Mouse (Mus musculus) cortical plate, adult 2 months (tissue): ENCODE data around the gene Dnmt3a. TPM values are rescaled to one million over a fixed set of nuclear protein-coding genes. Genes with fewer than 3 reads are reported as not detected.

Source experiments
- H3K27ac ChIP-seq: fragments of 200-500 bp; 2 replicates; pipeline ENCODE4 v1.5.1; 2012; ENCODE audit warnings: low read length, control low read depth, inconsistent platforms; ENCODE audit not compliant: insufficient read depth
- H3K4me1 ChIP-seq: fragments of 200-500 bp; 2 replicates; pipeline ENCODE4 v1.6.1; 2011; ENCODE audit warnings: low read length; ENCODE audit not compliant: control insufficient read depth, insufficient read depth
- H3K4me3 ChIP-seq: fragments of 200-500 bp; 2 replicates; pipeline ENCODE4 v1.5.1; 2011; ENCODE audit warnings: mild to moderate bottlenecking, low read length, control low read depth; ENCODE audit not compliant: insufficient read depth
- CTCF ChIP-seq: fragments of 200-500 bp; IDR thresholded peaks from 2 replicates; pipeline ENCODE4 v1.5.1; 2011; ENCODE audit warnings: mild to moderate bottlenecking, control low read depth, low read length; ENCODE audit not compliant: insufficient read depth; ENCODE audit errors: extremely low read depth
- POLR2A ChIP-seq: fragments of 200-500 bp; IDR thresholded peaks from 2 replicates; pipeline ENCODE4 v1.6.1; 2011; ENCODE audit warnings: mild to moderate bottlenecking, low read length, control low read depth; ENCODE audit not compliant: insufficient read depth; ENCODE audit errors: extremely low read depth
- polyA plus RNA-seq: library from polyadenylated mRNA; depleted of rRNA; stranded (reverse); fragments of >200 nt; gene quantifications from 2 replicates; pipeline ENCODE4 v1.2.3, GENCODE M21; 2012

Gene Dnmt3a
- polyA plus RNA-seq, 1 experiment, result 38.3 TPM

DNA sequence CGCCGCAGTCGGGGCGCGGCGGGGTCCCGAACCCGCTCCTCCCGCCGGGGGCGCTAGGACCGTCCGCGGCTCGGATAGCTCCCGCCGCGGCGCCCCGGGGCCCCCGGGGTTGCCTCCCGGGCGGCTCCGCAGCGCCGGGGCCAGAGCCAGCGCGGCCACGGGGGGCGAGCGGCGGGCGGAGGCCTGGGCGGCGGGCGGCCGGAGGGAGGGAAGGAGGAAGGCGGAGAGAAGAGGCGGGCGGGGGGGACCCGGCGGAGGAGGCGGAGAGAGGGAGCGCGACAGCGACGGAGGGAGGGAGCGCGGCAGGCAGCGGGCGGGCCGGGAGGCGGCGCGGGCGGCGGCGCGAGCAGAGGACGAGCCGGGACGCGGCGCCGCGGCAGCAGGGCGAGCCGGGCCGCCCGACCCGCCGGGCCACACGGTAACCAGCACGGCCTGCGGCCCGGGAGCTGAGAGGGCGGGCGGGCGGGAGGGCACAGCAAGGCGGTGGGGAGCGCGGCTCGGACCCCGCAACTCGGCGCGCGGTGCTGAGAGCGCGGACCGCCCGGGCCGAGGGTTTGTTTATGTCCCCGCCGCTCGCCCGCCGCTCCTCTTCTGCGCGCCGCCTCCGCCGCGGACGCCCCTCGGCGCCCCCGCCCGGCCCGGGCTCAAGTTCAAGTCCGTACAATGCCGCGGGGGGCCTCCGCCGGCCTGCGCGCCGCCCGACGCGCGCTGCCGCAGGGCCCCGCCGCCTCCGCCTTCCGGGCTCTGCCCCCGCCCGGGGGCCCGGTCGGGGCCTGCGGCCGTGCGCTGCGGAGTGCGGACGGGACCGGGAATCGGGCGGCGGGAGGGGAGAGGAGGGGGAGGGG, 1.1 kb downstream of the Dnmt3a start:
- Histone ChIP-seq H3K4me1 (peaks cover 15% of the 10 kb centered on the region), H3K4me3 (peak overlapping the region; percentile 91), H3K27ac (peak overlapping the region; percentile 98)
- TF ChIP-seq CTCF, result no peak
- no peak for TF ChIP-seq POLR2A

GRCm38 (mm10) chr12:3807548-3808395, 2.0 kb downstream of the Dnmt3a start:
- H3K4me3 ChIP-seq, result peak overlapping the region; percentile 91
- H3K4me1 ChIP-seq, result peaks cover 17% of the 10 kb centered on the region
- TF ChIP-seq POLR2A, result no peak
- no peak for TF ChIP-seq CTCF
- peak overlapping the region; percentile 98 for H3K27ac ChIP-seq

GRCm38 (mm10) chr12:3808396-3808981, 2.7 kb downstream of the Dnmt3a start:
- peak overlapping the region; percentile 53; the same call in 1 of the 2 replicates for H3K27ac ChIP-seq
- peaks cover 17% of the 10 kb centered on the region for H3K4me1 ChIP-seq
- peak overlapping the region; percentile 91 for H3K4me3 ChIP-seq
- TF ChIP-seq POLR2A (peak; percentile 5; the same call in 1 of the 2 replicates), CTCF (no peak)

GRCm38 (mm10) chr12:3809520-3810180, 3.8 kb downstream of the Dnmt3a start:
- no peak overlapping the region for H3K27ac ChIP-seq
- H3K4me1 ChIP-seq, result peaks cover 17% of the 10 kb centered on the region
- no peak for TF ChIP-seq POLR2A
- TF ChIP-seq CTCF, result no peak
- no peak overlapping the region; the same call in 1 of the 2 replicates for H3K4me3 ChIP-seq

DNA sequence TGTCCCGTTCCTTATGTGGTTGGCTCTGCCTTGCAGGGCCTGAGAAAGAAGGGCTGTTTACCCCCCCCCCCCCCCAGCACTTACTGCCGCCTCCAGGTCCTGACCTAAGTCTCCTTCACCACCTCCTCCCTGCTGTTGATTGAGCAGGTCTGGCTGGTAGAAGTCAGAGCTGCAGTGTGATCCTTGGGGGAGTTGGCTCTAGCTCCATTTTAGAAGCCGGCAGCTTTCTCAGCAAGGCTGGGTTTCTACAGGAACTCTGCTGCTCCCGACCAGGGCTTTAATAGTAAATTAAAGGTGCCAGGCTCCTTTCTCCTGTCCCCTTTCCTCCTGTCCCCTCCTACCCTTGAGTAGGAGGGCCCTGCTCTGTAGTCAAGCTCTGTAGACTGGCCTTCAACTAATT, 4.6 kb downstream of the Dnmt3a start:
- Histone ChIP-seq H3K4me1 (peaks cover 21% of the 10 kb centered on the region), H3K4me3 (no peak overlapping the region; the same call in 1 of the 2 replicates), H3K27ac (no peak overlapping the region)
- no peak for TF ChIP-seq POLR2A
- TF ChIP-seq CTCF, result no peak

GRCm38 (mm10) chr12:3811596-3811995, 5.8 kb downstream of the Dnmt3a start:
- Histone ChIP-seq H3K4me3 (no peak overlapping the region), H3K4me1 (peaks cover 24% of the 10 kb centered on the region), H3K27ac (no peak overlapping the region)
- TF ChIP-seq CTCF, result no peak
- no peak for TF ChIP-seq POLR2A

DNA sequence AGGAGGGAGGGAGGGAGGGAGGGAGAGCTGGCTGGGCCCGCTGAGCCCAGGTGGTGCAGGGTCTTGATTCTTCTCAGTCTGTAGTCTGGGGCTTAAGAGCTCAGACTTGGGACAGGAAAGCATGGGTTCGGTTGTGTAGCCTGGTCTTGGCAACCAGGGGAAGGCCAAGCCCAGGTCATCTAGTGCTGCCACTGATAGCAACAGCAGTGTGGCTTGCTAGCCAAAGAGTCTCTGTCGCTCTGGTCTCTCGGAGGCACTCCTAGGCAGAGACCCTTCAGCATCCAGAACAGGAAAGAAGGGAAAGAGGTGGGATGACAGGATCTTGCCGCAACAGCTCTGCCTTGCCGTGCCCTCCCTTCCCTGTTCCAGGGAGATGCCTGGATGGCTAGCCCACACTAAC, 6.4 kb downstream of the Dnmt3a start:
- Histone ChIP-seq H3K4me1 (peaks cover 28% of the 10 kb centered on the region), H3K4me3 (no peak overlapping the region), H3K27ac (0 out of 2 replicates have a peak overlapping the region, but pooled peaks have one; percentile 14)
- TF ChIP-seq CTCF, result no peak
- no peak for TF ChIP-seq POLR2A

- H3K4me3 ChIP-seq, result no peak overlapping the region
- no peak overlapping the region for H3K27ac ChIP-seq
- H3K4me1 ChIP-seq, result peaks cover 36% of the 10 kb centered on the region
- TF ChIP-seq POLR2A, result no peak
- no peak for TF ChIP-seq CTCF
Measured at GRCm38 (mm10) chr12:3813138-3813537, 7.3 kb downstream of the Dnmt3a start.

DNA sequence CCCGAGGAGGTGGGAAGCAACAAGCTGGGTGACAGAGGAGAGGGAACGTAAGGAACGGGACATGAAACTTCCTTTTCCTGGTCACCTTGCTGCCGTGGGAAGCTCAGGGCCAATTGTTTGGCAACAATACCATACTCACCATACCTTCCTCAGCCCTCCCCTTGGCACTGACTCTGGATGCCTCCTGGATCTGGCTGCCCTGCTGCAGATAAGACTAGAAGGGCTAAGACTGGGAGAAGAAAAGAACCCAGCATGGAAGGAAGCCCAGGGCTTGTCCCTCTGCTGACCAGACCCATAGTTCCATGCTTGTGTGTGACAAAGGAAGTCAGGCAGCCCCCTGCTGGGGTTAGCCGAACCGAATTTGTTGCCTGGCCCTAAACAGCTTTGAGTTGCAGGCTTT, 9.6 kb downstream of the Dnmt3a start:
- H3K4me3 ChIP-seq, result no peak overlapping the region
- no peak for TF ChIP-seq CTCF
- H3K4me1 ChIP-seq, result peaks cover 30% of the 10 kb centered on the region
- 0 out of 2 replicates have a peak overlapping the region, but pooled peaks have one; percentile 18 for H3K27ac ChIP-seq
